Mouse (Mus musculus) forebrain, embryonic 12.5 days (tissue): ENCODE measurements around the gene Cacng8. TPM values are rescaled to one million over a fixed set of nuclear protein-coding genes. Genes with fewer than 3 reads are reported as not detected.

Experiments used
- ATAC-seq: fragments of 200-750 bp; cut with Nextera tagmentation; 2 replicates; pipeline ENCODE4 v1.8.0; 2017; ENCODE audit warnings: moderate TSS enrichment; ENCODE audit not compliant: low FRiP score
- H3K27ac ChIP-seq: fragments of 300-500 bp; sonication (generic); 2 replicates; pipeline ENCODE4 v1.5.1; 2016; ENCODE audit warnings: mild to moderate bottlenecking
- H3K27me3 ChIP-seq: fragments of 300-500 bp; sonication (generic); 2 replicates; pipeline ENCODE4 v1.6.1; 2016; ENCODE audit warnings: mild to moderate bottlenecking
- H3K36me3 ChIP-seq: fragments of 300-500 bp; sonication (generic); replicated peaks from 2 replicates; pipeline ENCODE4 v1.6.1; 2016; ENCODE audit warnings: mild to moderate bottlenecking
- H3K4me1 ChIP-seq: fragments of 300-500 bp; sonication (generic); 2 replicates; pipeline ENCODE4 v1.6.1; 2016
- H3K4me2 ChIP-seq: fragments of 300-500 bp; sonication (generic); 2 replicates; pipeline ENCODE4 v1.6.1; 2016; ENCODE audit warnings: mild to moderate bottlenecking, moderate library complexity
- H3K4me3 ChIP-seq: fragments of 300-500 bp; sonication (generic); replicated peaks from 2 replicates; pipeline ENCODE4 v1.5.1; 2016; ENCODE audit warnings: mild to moderate bottlenecking
- H3K9ac ChIP-seq: fragments of 300-500 bp; sonication (generic); 2 replicates; pipeline ENCODE4 v1.6.1; 2016; ENCODE audit warnings: mild to moderate bottlenecking
- H3K9me3 ChIP-seq: fragments of 300-500 bp; sonication (generic); 2 replicates; pipeline ENCODE4 v1.6.1; 2016
- WGBS: fragments of 180-500 bp; shearing (Covaris S2); methylation state at CpG from one replicate; pipeline ENCODE4 v1.1.7; 2016; 5-methylcytosine and 5-hydroxymethylcytosine counted together
- microRNA-seq: library from miRNA; unstranded; fragments of <30 nt; microRNA quantifications from one replicate; pipeline ENCODE4, GENCODE M21; 2017
- polyA plus RNA-seq: library from polyadenylated mRNA; unstranded; fragments of >200 nt; fragmentation: Nextera tagmentation; extraction: Ambion mirVana; gene quantifications from 2 replicates; pipeline ENCODE4 v1.2.1, GENCODE M21; 2016

The Cacng8 gene
- polyA plus RNA-seq, 1 experiment from 2014 or later, result 8.2 TPM

GRCm38 (mm10) chr7:3463306-3463705 is 72.8 kb downstream of the Cacng8 start:
- no peaks in the 10 kb centered on the region for H3K9me3 ChIP-seq
- no peak overlapping the region for H3K27ac ChIP-seq
- no peak overlapping the region for H3K4me2 ChIP-seq
- 88% methylated on average over 4 of the region's 4 CpGs for WGBS
- H3K4me3 ChIP-seq, result no peak overlapping the region
- H3K27me3 ChIP-seq, result no peaks in the 10 kb centered on the region
- no peak for ATAC-seq
- no peak overlapping the region for H3K9ac ChIP-seq
- H3K36me3 ChIP-seq, result no peaks in the 10 kb centered on the region
- no peaks in the 10 kb centered on the region for H3K4me1 ChIP-seq

Small RNAs within 50 kb of the gene (microRNA-seq; reads per million reads assigned to microRNA genes)
- 48.8 reads per million, percentile 44 among the genes with 10 or more reads in this experiment for gene Gm23450

Other genes with a start within 250 kb of the Cacng8 start
- 0.13 and 0.26 TPM in 2 replicates for gene AU018091, start 221.5 kb upstream of the Cacng8 start, polyA plus RNA-seq
- gene Nlrp12, start 140.9 kb upstream of the Cacng8 start, polyA plus RNA-seq, result not detected in 2 replicates
- 21.3 and 23.2 TPM in 2 replicates for gene Myadm, start 101.6 kb upstream of the Cacng8 start, polyA plus RNA-seq
- 0.73 and 2.4 TPM in 2 replicates for gene Prkcg, start 101.5 kb upstream of the Cacng8 start, polyA plus RNA-seq
- 3.9 and 4.0 TPM in 2 replicates for gene Cacng7, start 57.7 kb upstream of the Cacng8 start, polyA plus RNA-seq
- 0.10 and 0.22 TPM in 2 replicates for gene Cacng6, start 33.5 kb downstream of the Cacng8 start, polyA plus RNA-seq
- gene Tarm1, start 111.9 kb downstream of the Cacng8 start, polyA plus RNA-seq, result not detected in 2 replicates
- gene Oscar, start 225.5 kb downstream of the Cacng8 start, polyA plus RNA-seq, result 0.18 and 0.38 TPM in 2 replicates
- gene Ndufa3, start 226.7 kb downstream of the Cacng8 start, polyA plus RNA-seq, result 304 and 322 TPM in 2 replicates
- gene Tfpt, start 239.2 kb downstream of the Cacng8 start, polyA plus RNA-seq, result 32.0 and 34.4 TPM in 2 replicates
- 140 and 149 TPM in 2 replicates for gene Prpf31, start 239.3 kb downstream of the Cacng8 start, polyA plus RNA-seq